Mouse (Mus musculus): Measurements from ENCODE around the gene Cdc14a. TPM values are rescaled to one million over a fixed set of nuclear protein-coding genes. Genes with fewer than 3 reads are reported as not detected.
A peak's percentile ranks its signal among the peaks of the same experiment; 100 is the strongest.

Gene Cdc14a
- polyA plus RNA-seq, 1 experiment from 2014 or later: 8.5 TPM

GRCm38 (mm10) chr3:116277146-116277545 lies 146.7 kb downstream of the Cdc14a start:
- no peaks in the 10 kb centered on the region for H3K36me3 ChIP-seq
- no peaks in the 10 kb centered on the region for H3K27me3 ChIP-seq
- no peak overlapping the region for H3K27ac ChIP-seq (replicated peaks)
- H3K4me3 ChIP-seq: no peak overlapping the region
- no peaks in the 10 kb centered on the region for H3K4me1 ChIP-seq
- WGBS: 81% methylated on average over 8 of the region's 8 CpGs
- no peak overlapping the region for H3K4me2 ChIP-seq (replicated peaks)
- no peak overlapping the region for H3K9ac ChIP-seq (replicated peaks)
- ATAC-seq (replicated peaks): no peak
- no peaks in the 10 kb centered on the region for H3K9me3 ChIP-seq

GRCm38 (mm10) chr3:116271679-116272078 lies 152.2 kb downstream of the Cdc14a start:
- Histone ChIP-seq H3K4me2 (replicated peaks) (no peak overlapping the region), H3K4me1 (no peaks in the 10 kb centered on the region), H3K9ac (replicated peaks) (no peak overlapping the region), H3K27me3 (no peaks in the 10 kb centered on the region), H3K27ac (replicated peaks) (no peak overlapping the region), H3K9me3 (no peaks in the 10 kb centered on the region), H3K4me3 (no peak overlapping the region), H3K36me3 (no peaks in the 10 kb centered on the region)
- 92% methylated on average over 6 of the region's 6 CpGs for WGBS
- no peak for ATAC-seq (replicated peaks)

- Histone ChIP-seq H3K36me3 (no peaks in the 10 kb centered on the region), H3K27me3 (no peaks in the 10 kb centered on the region), H3K4me1 (no peaks in the 10 kb centered on the region), H3K4me3 (no peak overlapping the region), H3K4me2 (replicated peaks) (no peak overlapping the region), H3K9me3 (no peaks in the 10 kb centered on the region), H3K27ac (replicated peaks) (no peak overlapping the region), H3K9ac (replicated peaks) (no peak overlapping the region)
- WGBS: 93% methylated on average over 2 of the region's 2 CpGs
- ATAC-seq (replicated peaks): peak; percentile 66; the same call in 1 of the 2 replicates
Measured at GRCm38 (mm10) chr3:116267036-116267654, 156.7 kb downstream of the Cdc14a start.

GRCm38 (mm10) chr3:116266360-116266759 lies 157.5 kb downstream of the Cdc14a start:
- no peak overlapping the region for H3K4me2 ChIP-seq (replicated peaks)
- H3K27ac ChIP-seq (replicated peaks): no peak overlapping the region
- H3K9me3 ChIP-seq: no peaks in the 10 kb centered on the region
- WGBS: 61% methylated on average over 3 of the region's 3 CpGs
- no peak overlapping the region for H3K4me3 ChIP-seq
- no peaks in the 10 kb centered on the region for H3K4me1 ChIP-seq
- no peaks in the 10 kb centered on the region for H3K27me3 ChIP-seq
- ATAC-seq (replicated peaks): no peak
- H3K9ac ChIP-seq (replicated peaks): no peak overlapping the region
- no peaks in the 10 kb centered on the region for H3K36me3 ChIP-seq

GRCm38 (mm10) chr3:116263977-116264376 lies 159.9 kb downstream of the Cdc14a start:
- WGBS: 93% methylated on average over 1 of the region's 1 CpGs
- Histone ChIP-seq H3K4me2 (replicated peaks) (no peak overlapping the region), H3K36me3 (no peaks in the 10 kb centered on the region), H3K27me3 (no peaks in the 10 kb centered on the region), H3K9me3 (no peaks in the 10 kb centered on the region), H3K4me1 (no peaks in the 10 kb centered on the region), H3K9ac (replicated peaks) (no peak overlapping the region), H3K27ac (replicated peaks) (no peak overlapping the region), H3K4me3 (no peak overlapping the region)
- no peak for ATAC-seq (replicated peaks)

GRCm38 (mm10) chr3:116263061-116263460 lies 160.8 kb downstream of the Cdc14a start:
- 85% methylated on average over 5 of the region's 5 CpGs for WGBS
- no peaks in the 10 kb centered on the region for H3K27me3 ChIP-seq
- H3K9me3 ChIP-seq: no peaks in the 10 kb centered on the region
- H3K4me3 ChIP-seq: no peak overlapping the region
- no peak overlapping the region for H3K4me2 ChIP-seq (replicated peaks)
- no peaks in the 10 kb centered on the region for H3K36me3 ChIP-seq
- ATAC-seq (replicated peaks): no peak
- no peak overlapping the region for H3K9ac ChIP-seq (replicated peaks)
- no peak overlapping the region for H3K27ac ChIP-seq (replicated peaks)
- H3K4me1 ChIP-seq: no peaks in the 10 kb centered on the region

GRCm38 (mm10) chr3:116256104-116256503 lies 167.7 kb downstream of the Cdc14a start:
- no peaks in the 10 kb centered on the region for H3K9me3 ChIP-seq
- peaks cover 27% of the 10 kb centered on the region for H3K4me1 ChIP-seq
- no peak overlapping the region for H3K27ac ChIP-seq (replicated peaks)
- no peak overlapping the region for H3K4me2 ChIP-seq (replicated peaks)
- no peak overlapping the region for H3K9ac ChIP-seq (replicated peaks)
- H3K27me3 ChIP-seq: 0 out of 2 replicates have a peak, but pooled peaks cover 8% of the 10 kb centered on the region
- no peaks in the 10 kb centered on the region for H3K36me3 ChIP-seq
- ATAC-seq (replicated peaks): no peak
- WGBS: 55% methylated on average over 5 of the region's 5 CpGs
- no peak overlapping the region for H3K4me3 ChIP-seq

GRCm38 (mm10) chr3:116253077-116253531 lies 170.7 kb downstream of the Cdc14a start, which contains the start of gene Gpr88:
TSS of gene Gpr88 (minus strand) at chr3:116253503.
- Histone ChIP-seq H3K27ac (replicated peaks) (peak within 1 kb of the TSS; percentile 80), H3K9ac (replicated peaks) (peak within 1 kb of the TSS; percentile 46), H3K9me3 (no peaks in the 10 kb centered on the region), H3K36me3 (no peaks in the 10 kb centered on the region), H3K4me2 (replicated peaks) (peak within 1 kb of the TSS; percentile 97), H3K27me3 (peaks cover 14% of the 10 kb centered on the region; the same call in 1 of the 2 replicates), H3K4me1 (peaks cover 30% of the 10 kb centered on the region), H3K4me3 (peak within 1 kb of the TSS; percentile 57)
- 2% methylated on average over 9 of the region's 9 CpGs for WGBS
- ATAC-seq (replicated peaks): peak; percentile 72

- peak overlapping the region; percentile 80 for H3K27ac ChIP-seq (replicated peaks)
- WGBS: under 1% methylated on average over 48 of the region's 48 CpGs
- ATAC-seq (replicated peaks): peak; percentile 69
- H3K4me3 ChIP-seq: peak overlapping the region; percentile 57
- peaks cover 14% of the 10 kb centered on the region; the same call in 1 of the 2 replicates for H3K27me3 ChIP-seq
- H3K9ac ChIP-seq (replicated peaks): peak overlapping the region; percentile 46
- H3K4me1 ChIP-seq: peaks cover 30% of the 10 kb centered on the region
- no peaks in the 10 kb centered on the region for H3K36me3 ChIP-seq
- no peaks in the 10 kb centered on the region for H3K9me3 ChIP-seq
- peak overlapping the region; percentile 97 for H3K4me2 ChIP-seq (replicated peaks)
Measured at GRCm38 (mm10) chr3:116252255-116253040, 171.4 kb downstream of the Cdc14a start.

GRCm38 (mm10) chr3:116251481-116252254 lies 172.2 kb downstream of the Cdc14a start:
- peak; percentile 65 for ATAC-seq (replicated peaks)
- peak overlapping the region; percentile 57 for H3K4me3 ChIP-seq
- H3K9me3 ChIP-seq: no peaks in the 10 kb centered on the region
- under 1% methylated on average over 77 of the region's 86 CpGs for WGBS
- H3K9ac ChIP-seq (replicated peaks): peak overlapping the region; percentile 46
- peak overlapping the region; percentile 80 for H3K27ac ChIP-seq (replicated peaks)
- peak overlapping the region; percentile 97 for H3K4me2 ChIP-seq (replicated peaks)
- peaks cover 30% of the 10 kb centered on the region for H3K4me1 ChIP-seq
- H3K36me3 ChIP-seq: no peaks in the 10 kb centered on the region
- peaks cover 14% of the 10 kb centered on the region; the same call in 1 of the 2 replicates for H3K27me3 ChIP-seq

- Histone ChIP-seq H3K9ac (replicated peaks) (no peak overlapping the region), H3K4me1 (peaks cover 29% of the 10 kb centered on the region), H3K36me3 (no peaks in the 10 kb centered on the region), H3K9me3 (no peaks in the 10 kb centered on the region), H3K27ac (replicated peaks) (no peak overlapping the region), H3K4me3 (no peak overlapping the region), H3K27me3 (peaks cover 14% of the 10 kb centered on the region; the same call in 1 of the 2 replicates), H3K4me2 (replicated peaks) (no peak overlapping the region)
- no peak for ATAC-seq (replicated peaks)
- 33% methylated on average over 2 of the region's 2 CpGs for WGBS
Measured at GRCm38 (mm10) chr3:116249026-116249425, 174.8 kb downstream of the Cdc14a start.

GRCm38 (mm10) chr3:116244476-116244875 lies 179.4 kb downstream of the Cdc14a start:
- no peak overlapping the region for H3K4me2 ChIP-seq (replicated peaks)
- H3K4me1 ChIP-seq: 0 out of 2 replicates have a peak, but pooled peaks cover 2% of the 10 kb centered on the region
- no peaks in the 10 kb centered on the region for H3K27me3 ChIP-seq
- H3K4me3 ChIP-seq: no peak overlapping the region
- 72% methylated on average over 6 of the region's 6 CpGs for WGBS
- H3K36me3 ChIP-seq: no peaks in the 10 kb centered on the region
- H3K9me3 ChIP-seq: no peaks in the 10 kb centered on the region
- no peak overlapping the region for H3K27ac ChIP-seq (replicated peaks)
- no peak overlapping the region for H3K9ac ChIP-seq (replicated peaks)
- ATAC-seq (replicated peaks): no peak

All from forebrain, embryonic 15.5 days (tissue).